Mouse (Mus musculus) testis, adult 2 months (tissue): ENCODE measurements around the gene Cacna1a. TPM values are rescaled to one million over a fixed set of nuclear protein-coding genes. Genes with fewer than 3 reads are reported as not detected.

Experiments
- H3K27ac ChIP-seq: fragments of 200-500 bp; 2 replicates; pipeline ENCODE4 v1.5.1; 2012; ENCODE audit warnings: low read depth, low read length; ENCODE audit not compliant: control insufficient read depth, insufficient read depth
- H3K27me3 ChIP-seq: fragments of 200-500 bp; 2 replicates; pipeline ENCODE4 v1.6.1; 2012; ENCODE audit warnings: mild to moderate bottlenecking, low read length, moderate library complexity; ENCODE audit not compliant: control insufficient read depth, insufficient read depth
- H3K36me3 ChIP-seq: fragments of 200-500 bp; 2 replicates; pipeline ENCODE4 v1.6.1; 2012; ENCODE audit warnings: mild to moderate bottlenecking, low read length; ENCODE audit not compliant: control insufficient read depth, insufficient read depth
- H3K4me1 ChIP-seq: fragments of 200-500 bp; 2 replicates; pipeline ENCODE4 v1.6.1; 2012; ENCODE audit warnings: low read length; ENCODE audit not compliant: control insufficient read depth, insufficient read depth
- H3K4me3 ChIP-seq: fragments of 200-500 bp; 2 replicates; pipeline ENCODE4 v1.5.1; 2012; ENCODE audit warnings: low read depth, mild to moderate bottlenecking, low read length, moderate library complexity, mixed read lengths; ENCODE audit not compliant: control insufficient read depth
- CTCF ChIP-seq: fragments of 200-500 bp; IDR thresholded peaks from 2 replicates; pipeline ENCODE4 v1.5.1; 2012; ENCODE audit warnings: low read depth, mild to moderate bottlenecking, inconsistent platforms, low read length, moderate library complexity; ENCODE audit not compliant: control insufficient read depth, insufficient read depth, insufficient replicate concordance
- POLR2A ChIP-seq: fragments of 200-500 bp; IDR thresholded peaks from 2 replicates; pipeline ENCODE4 v1.6.1; 2012; ENCODE audit warnings: low read depth, mild to moderate bottlenecking, inconsistent platforms, low read length, moderate library complexity; ENCODE audit not compliant: control insufficient read depth
- polyA plus RNA-seq: library from polyadenylated mRNA; depleted of rRNA; stranded (reverse); fragments of >200 nt; gene quantifications from 2 replicates; pipeline ENCODE4 v1.2.3, GENCODE M21; 2012

Gene Cacna1a
- polyA plus RNA-seq, 1 experiment = 10.3 TPM

DNA sequence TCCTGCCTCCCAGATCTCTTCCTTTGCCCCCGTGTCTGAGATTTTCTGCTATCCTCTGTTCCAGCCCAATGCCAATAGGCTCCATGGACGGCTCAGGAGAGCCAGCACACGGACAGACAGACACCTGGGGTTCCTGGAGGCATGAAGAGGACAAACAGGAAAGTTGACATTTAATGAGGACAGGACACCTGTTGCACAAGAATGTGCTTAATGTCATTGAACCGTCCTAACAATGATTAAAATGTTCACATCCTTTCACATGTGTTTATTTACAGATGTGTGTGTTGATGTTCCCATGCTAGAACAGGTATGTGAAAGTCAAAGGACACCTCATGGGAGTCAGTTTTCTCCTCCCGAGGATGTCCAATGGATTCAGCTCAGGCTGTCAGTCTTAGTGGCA, 254.8 kb downstream of the Cacna1a start:
- no peaks in the 10 kb centered on the region for H3K27me3 ChIP-seq
- no peak overlapping the region for H3K27ac ChIP-seq
- H3K4me1 ChIP-seq = peaks cover 5% of the 10 kb centered on the region
- no peak overlapping the region for H3K4me3 ChIP-seq
- no peak for TF ChIP-seq CTCF
- TF ChIP-seq POLR2A = no peak
- no peaks in the 10 kb centered on the region for H3K36me3 ChIP-seq

DNA sequence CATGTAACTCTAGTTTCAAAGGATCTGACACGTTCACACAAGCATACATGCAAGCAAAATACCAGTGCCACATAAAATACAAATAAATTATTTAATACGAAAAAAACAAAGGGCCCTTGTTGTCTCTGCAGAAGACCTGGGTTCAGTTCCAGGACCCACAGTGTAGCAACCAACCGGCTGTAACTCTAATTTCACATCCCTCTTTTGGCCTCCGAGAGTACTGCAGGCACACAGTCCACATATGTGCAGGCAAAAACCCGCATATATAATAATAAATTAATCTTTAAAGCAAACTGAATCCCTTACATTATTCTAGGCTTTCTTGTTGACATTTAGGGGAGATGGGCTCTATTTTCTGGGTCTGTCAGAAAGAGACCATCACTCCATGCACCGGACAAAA, 258.6 kb downstream of the Cacna1a start:
- Histone ChIP-seq H3K36me3 (no peaks in the 10 kb centered on the region), H3K4me3 (no peak overlapping the region), H3K27ac (no peak overlapping the region), H3K27me3 (no peaks in the 10 kb centered on the region), H3K4me1 (no peaks in the 10 kb centered on the region; the same call in 1 of the 2 replicates)
- TF ChIP-seq CTCF = no peak

DNA sequence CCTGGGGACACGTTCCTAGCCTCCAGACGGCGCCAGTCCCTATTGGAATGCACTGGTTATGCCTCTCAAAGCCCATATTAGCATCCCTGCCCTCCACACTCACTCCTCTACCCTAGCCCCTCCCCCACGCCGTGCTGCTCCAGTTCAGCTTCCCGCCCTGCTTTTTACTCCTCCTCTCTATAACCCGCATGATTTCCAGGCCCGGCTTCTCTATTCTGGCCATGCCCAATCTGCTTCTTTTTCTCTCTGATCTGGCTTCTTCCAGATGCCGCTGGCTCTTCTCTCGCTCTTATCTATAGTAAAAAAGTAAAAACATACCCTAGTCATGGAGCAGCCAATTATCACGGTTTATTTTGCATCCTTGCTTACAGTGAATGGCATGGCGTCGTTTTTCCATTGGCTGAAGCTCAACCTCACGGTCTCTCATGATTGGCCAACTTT, 259.2 kb downstream of the Cacna1a start:
- H3K27ac ChIP-seq = no peak overlapping the region
- H3K4me3 ChIP-seq = no peak overlapping the region
- H3K4me1 ChIP-seq = no peaks in the 10 kb centered on the region; the same call in 1 of the 2 replicates
- H3K27me3 ChIP-seq = no peaks in the 10 kb centered on the region
- no peaks in the 10 kb centered on the region for H3K36me3 ChIP-seq
- no peak for TF ChIP-seq POLR2A
- TF ChIP-seq CTCF = no peak

DNA sequence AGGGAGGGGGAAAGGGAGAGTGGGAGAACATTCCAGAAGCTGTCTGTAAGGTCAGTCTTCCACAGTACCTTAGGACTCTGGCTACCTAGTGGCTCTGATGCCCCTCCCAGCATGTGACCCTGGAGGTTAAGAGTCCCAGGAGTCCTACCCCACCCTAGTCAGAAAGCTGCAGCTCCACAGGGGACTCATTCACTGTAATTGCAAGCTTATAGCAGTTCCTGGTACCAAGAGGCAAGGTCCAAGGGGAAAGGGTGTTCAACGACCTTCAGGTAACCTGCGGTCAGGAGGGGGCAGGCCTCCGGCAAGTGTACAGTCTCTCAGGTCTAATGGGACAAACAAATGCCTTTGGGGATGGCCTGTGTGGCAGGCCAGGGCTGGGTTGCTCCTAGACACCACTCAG, 262.0 kb downstream of the Cacna1a start:
- no peaks in the 10 kb centered on the region for H3K27me3 ChIP-seq
- TF ChIP-seq POLR2A (no peak), CTCF (no peak)
- no peaks in the 10 kb centered on the region; the same call in 1 of the 2 replicates for H3K4me1 ChIP-seq
- H3K4me3 ChIP-seq = no peak overlapping the region
- no peak overlapping the region for H3K27ac ChIP-seq
- H3K36me3 ChIP-seq = no peaks in the 10 kb centered on the region

DNA sequence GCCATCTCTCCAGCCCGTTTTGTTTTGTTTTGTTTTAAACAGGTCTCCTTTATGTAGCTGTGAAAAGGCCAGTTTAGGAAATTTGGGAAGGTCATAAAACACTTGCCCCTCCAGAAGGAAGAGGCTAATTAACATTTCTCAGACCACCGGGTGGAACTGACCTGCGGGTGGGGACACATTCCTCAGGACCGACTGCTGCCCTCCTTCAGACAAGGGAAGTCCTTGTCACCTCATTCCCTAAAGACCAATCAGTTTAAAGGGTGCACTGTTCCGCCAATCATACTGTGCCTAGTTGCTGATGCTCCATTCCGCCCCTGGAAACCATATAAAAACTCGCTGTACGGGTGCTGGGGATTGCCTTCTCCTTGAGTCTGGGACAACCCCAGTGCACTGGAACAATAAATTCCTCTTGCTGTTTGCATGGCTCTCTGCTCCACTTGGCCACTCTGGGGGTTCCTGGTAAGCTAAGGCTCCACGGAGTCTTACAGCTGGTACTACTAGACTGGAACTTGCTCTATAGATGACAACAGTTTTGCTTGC, 264.9 kb downstream of the Cacna1a start:
- no peak overlapping the region for H3K4me3 ChIP-seq
- no peaks in the 10 kb centered on the region for H3K27me3 ChIP-seq
- no peak for TF ChIP-seq POLR2A
- no peak for TF ChIP-seq CTCF
- H3K4me1 ChIP-seq = peaks cover 10% of the 10 kb centered on the region
- H3K36me3 ChIP-seq = no peaks in the 10 kb centered on the region
- H3K27ac ChIP-seq = no peak overlapping the region

DNA sequence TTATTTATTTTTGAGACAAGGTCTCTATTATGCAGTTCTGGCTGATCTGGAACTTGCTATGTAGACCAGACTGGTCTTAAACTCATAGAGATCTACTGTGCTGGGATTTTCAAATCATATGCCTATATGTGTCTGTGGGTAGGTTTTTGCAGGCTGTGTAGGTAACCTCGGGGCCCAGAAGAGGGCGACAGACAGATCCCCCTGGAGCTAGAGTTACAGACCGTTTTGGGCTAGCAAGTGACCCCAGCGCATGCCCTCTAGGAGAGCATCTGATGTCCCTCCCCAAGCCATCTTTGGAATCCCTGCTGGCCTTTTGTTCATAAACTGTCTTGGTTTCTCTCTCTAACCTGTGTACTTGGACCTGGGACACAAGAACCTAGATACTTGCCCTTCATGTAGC, 266.4 kb downstream of the Cacna1a start:
- H3K27me3 ChIP-seq = no peaks in the 10 kb centered on the region
- H3K36me3 ChIP-seq = no peaks in the 10 kb centered on the region
- no peak for TF ChIP-seq CTCF
- TF ChIP-seq POLR2A = no peak
- H3K4me3 ChIP-seq = no peak overlapping the region
- H3K27ac ChIP-seq = no peak overlapping the region
- H3K4me1 ChIP-seq = peaks cover 10% of the 10 kb centered on the region

DNA sequence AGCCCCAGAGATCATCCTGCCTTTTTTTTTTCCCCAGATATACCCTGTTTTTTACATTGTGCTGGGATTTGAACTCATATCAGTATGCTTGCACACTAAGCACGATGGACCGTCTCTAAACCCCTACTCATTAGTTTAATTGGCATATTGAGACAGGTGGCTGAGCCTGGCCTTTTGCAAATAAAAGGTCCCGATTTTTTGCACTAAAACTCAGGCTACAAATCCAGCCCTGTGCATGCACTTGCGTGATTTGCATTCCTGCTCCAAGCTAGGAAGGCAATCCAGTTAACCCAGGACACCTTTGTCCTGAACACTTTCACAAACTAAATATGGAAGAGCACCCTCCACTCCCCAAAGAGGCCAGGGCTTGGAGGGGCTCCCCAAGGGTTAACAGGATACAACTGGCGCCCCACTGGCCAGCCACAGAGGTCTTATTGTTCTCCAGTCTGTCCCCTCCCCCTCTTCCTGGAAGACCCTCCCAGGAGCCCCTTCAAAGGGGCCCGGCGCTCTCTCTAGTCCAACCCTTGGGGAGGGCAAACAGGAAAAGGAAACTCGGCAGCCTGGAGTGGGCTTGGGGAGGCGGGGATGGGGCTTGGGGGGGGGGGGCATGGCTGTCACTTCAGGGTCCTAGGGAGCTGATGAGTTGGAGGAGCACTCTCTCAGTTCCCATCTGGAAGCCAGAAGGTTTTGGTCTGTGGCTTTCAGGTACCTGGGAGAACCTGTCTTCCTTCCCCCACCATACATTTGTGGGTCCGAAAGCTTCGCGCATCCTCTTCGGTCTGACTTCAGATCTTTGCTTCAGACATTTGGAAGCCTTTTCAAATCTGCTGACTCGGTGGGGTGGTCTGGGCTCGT, 267.3 kb downstream of the Cacna1a start:
- H3K4me1 ChIP-seq = peaks cover 15% of the 10 kb centered on the region
- no peak for TF ChIP-seq CTCF
- no peak for TF ChIP-seq POLR2A

More for the DNA sequence above, 267.3 kb downstream of the Cacna1a start:
- Histone ChIP-seq H3K27ac (no peak overlapping the region), H3K4me3 (peak overlapping the region; percentile 17; the same call in 1 of the 2 replicates), H3K27me3 (no peaks in the 10 kb centered on the region), H3K36me3 (no peaks in the 10 kb centered on the region)
